Mouse (Mus musculus) liver, adult 2 months (tissue): Measurements from ENCODE around the gene Aurkaip1.

Experiments used
- CTCF ChIP-seq: fragments of 200-500 bp; IDR thresholded peaks from 2 replicates; pipeline ENCODE4 v1.5.1; 2011; ENCODE audit warnings: low read depth, low read length, control low read depth
- POLR2A ChIP-seq: fragments of 200-500 bp; IDR thresholded peaks from 2 replicates; pipeline ENCODE4 v1.6.1; 2011; ENCODE audit warnings: low read length, control low read depth; ENCODE audit not compliant: insufficient read depth; ENCODE audit errors: extremely low read depth

DNA sequence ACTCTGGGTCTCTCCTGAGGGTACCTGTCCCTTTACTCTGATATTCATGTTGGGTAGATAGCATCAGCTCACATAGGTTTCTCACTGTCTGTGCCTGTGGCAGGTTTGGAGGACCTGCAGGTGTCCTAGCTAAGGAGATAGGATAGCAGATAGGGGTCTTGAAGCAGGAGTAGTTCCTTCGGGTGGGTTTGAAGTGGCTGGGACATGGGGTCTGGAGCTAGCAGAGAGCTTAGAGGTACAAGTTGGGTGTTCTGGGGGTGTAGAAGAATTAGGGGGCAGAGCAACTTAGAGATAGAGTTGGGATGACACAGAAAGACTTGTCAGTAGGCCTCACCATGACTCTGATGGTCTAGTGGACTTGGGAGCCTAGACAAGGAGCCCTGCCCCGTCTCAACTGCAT is 18.3 kb downstream of the Aurkaip1 start:
- TF ChIP-seq CTCF (no peak), POLR2A (no peak)
